Mouse (Mus musculus): ENCODE results near the gene AC124108.1.
"Not testable (repeated sequence)": the region's sequence is repeated elsewhere in the genome, so short reads cannot be mapped to it uniquely, and the experiment has no call there.

AC124108.1 gene

DNA sequence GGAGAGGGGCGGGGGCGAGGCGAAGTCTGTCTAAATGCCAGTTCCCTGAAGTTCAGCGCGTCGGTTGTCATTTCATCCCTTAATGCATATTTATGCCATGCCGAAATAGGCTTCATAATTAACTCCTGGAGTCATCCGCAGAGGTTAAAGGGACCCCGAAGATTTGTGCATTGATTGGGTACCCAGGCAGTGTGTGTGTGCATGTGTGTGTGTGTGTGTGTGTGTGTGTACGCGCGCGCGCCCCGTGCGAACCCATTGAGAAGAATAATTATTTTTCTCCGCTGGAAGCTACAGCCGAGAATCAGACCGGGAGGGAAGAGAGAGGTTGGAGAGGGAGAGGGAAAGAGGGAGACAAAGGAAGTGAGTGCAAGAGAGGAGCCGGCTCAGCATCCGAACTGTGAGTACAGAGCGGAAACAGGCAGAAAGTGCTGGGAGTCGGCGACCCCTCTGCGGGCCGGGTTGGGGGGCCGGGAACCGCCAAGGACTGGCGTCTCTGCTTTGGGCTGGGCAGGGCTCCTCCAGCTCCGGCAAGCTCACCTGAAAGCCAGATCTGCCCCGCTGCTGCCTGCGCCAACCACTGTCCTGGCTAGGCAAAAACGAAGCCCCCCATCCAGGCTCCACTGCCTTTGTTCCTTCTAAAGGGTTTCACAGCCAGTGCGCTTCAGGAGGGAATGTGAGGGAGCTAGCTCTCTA is at the start of gene AC124108.1, which contains the start of gene Lemd1:
AC124108.1 (plus strand) TSS at position 365 of the 693 bp plus-strand sequence.
Lemd1 (plus strand) TSS at position 339 of the 693 bp plus-strand sequence.
- no peak for DNase-seq (ENCODE audit: low read depth)

DNA sequence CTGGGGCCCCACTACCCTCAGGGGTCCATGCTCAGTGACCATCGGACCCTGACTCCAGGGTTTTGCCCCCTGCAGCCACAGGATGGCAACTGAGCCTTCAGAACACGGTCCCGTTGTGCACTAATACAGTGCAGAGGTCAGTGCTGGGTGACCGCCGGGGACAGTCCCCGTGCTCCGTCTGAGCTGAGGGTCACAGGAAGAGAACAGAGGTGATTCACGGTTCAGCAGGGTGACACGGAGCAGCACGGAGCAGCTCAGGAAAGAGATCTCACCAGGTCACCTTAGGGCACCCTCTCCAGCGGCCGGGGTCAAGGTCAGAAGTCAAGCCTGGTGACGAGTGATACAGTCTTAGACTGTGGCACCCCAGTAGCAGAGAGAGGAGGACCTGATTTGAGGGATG is 49.5 kb upstream of the AC124108.1 start:
- no peak for DNase-seq (ENCODE audit: low read depth)

DNA sequence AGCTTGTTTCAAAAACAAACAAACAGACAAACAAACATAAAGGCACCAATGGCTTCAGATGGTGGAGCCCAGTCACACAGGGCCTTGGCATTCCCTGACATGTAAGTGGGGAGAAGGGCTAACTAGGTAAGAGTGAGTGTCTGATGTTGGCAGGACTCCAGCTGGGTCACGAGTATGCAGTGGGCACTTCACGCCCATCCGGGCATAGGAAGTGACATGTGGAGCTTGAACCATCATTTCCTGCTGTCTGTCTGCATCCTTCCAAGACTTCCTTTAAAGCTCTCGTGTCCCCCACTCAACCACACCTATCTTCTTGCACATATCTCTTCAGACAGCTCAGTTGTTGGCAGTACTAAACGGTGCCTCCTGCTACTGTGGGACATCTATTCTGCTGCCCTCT is 48.2 kb upstream of the AC124108.1 start:
- peak; percentile 91 for DNase-seq (ENCODE audit: low read depth)

DNA sequence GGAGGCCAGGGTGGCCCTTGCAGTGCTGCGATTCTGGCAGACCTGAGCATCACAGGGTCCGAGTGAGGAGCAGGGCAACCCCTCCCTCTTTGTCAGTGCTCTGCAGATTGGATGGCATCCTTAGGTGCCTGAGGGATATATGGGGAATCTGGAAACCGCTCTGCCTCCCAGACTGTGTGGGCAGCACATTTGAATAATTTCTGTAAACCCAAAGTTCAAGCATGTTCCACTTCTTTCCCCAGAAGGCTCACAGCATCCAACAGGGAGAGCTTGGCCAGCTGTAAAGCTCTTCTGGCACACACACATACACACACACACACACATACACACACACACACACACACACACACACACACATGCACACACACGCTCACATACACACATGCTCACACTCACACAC is 47.5 kb upstream of the AC124108.1 start:
- no peak for DNase-seq (ENCODE audit: low read depth)

DNA sequence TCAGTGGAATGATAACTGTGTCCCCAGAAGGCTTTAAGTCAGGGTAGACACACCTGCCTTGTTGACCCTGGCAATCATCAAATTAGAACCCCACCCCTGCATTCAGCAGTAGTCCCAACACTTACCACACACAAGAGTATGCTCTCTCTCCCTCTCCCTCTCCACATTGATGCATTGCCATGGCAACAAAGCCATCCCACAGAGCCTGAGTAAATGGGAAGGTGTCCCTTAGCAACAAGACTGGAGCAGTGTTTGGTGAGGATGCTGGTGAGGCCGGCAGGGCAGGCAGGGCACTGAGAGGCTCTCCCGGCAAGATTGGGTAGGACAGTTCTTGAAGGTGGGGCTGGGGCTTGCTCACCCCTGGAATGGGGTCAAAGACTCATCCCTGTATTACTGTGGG is 47.0 kb upstream of the AC124108.1 start:
- DNase-seq (ENCODE audit: low read depth) = no peak

DNA sequence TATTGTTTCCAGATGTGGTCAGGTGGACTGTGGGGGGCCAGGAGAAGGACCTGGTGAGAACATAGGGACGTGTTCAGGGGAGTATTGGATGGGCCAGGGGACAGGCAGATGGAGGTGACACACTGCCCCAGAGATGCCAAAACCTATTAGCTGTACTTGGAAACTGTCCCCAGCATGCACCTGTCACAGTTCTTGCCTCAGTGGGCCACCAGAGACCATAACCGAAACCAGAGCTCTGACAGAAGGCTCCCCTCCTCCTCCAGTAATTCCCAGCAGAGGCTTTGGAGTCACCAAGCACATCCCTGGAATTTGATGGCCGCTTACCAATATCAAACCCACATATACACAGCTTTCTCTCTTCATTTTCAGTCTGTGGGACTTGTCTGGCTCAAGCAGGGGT is 46.4 kb upstream of the AC124108.1 start:
- no peak for DNase-seq (ENCODE audit: low read depth)

DNA sequence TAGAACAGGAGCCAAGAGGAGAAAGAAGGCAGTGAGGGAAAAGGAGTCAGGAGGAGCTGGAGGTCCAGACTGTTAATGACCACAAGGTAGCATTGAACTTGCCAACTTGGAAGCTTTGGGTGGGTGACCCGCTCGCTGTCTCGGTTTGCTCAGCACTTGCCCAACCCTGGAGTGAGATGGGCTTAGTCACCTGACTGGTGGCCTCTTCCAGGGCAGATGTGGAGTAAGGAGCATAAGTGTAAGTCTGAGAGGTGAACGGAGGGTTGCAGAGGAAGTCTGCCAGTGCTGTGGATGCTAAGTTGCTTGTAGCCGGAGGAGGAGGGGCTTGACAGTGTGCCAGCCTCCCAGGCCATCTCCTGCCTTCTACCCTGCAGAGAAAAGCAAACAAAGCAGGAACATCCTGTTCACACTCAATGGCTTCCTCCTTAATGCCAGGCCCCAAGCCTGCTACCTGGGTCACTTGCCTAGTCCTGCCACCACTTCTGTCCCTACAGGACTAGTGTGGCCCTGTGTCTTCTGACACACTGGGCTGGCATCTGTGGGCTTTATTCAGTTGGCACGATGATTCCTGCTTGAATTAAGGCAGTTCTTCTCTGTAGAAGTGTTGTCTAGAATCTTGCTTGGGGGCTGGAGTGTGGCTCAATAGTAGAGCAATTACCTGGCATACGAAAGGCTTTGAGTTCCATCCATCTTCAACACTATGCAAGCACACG is 45.1 kb upstream of the AC124108.1 start:
- DNase-seq (ENCODE audit: low read depth) = peak; percentile 76

DNA sequence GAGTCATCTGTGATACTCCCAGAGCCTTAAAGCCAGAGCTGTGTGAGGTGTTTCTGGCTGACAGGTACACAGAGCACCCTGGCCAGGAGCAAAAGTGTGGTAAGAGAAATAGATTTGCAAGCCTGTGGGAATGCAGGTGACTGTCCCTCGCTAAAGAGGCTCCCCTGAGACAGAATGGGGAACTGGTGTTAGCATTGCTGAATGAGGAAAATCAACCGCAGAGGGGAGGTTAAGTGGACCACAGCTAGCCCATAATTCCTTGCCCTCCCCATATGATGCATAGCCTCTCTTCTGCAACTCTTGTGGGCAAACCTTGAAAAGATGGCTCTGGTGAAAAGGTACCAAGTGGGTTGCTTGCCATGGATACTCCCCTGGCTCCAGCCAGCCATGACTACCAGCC is 41.8 kb upstream of the AC124108.1 start:
- DNase-seq (ENCODE audit: low read depth) = peak; percentile 70

DNA sequence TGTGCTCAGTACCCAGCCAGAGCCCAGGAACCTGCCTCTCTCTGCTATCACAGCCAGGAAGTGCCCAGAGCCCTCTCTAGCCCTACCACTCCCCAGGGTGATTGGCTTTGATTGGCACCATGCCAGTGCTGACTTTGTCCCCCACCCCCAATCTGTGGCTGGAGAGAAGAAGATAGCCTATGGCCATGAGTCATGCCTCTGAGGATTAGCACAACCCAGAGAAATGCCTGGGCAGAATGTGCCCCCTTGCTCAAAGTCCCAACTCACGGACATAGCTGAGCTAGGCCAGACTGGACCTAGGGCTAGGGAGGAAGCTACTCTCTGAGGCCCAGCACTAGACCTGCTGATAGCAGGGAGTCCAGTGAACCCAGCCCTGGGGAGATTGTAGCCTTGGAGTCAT is 41.1 kb upstream of the AC124108.1 start:
- peak; percentile 90 for DNase-seq (ENCODE audit: low read depth)

DNA sequence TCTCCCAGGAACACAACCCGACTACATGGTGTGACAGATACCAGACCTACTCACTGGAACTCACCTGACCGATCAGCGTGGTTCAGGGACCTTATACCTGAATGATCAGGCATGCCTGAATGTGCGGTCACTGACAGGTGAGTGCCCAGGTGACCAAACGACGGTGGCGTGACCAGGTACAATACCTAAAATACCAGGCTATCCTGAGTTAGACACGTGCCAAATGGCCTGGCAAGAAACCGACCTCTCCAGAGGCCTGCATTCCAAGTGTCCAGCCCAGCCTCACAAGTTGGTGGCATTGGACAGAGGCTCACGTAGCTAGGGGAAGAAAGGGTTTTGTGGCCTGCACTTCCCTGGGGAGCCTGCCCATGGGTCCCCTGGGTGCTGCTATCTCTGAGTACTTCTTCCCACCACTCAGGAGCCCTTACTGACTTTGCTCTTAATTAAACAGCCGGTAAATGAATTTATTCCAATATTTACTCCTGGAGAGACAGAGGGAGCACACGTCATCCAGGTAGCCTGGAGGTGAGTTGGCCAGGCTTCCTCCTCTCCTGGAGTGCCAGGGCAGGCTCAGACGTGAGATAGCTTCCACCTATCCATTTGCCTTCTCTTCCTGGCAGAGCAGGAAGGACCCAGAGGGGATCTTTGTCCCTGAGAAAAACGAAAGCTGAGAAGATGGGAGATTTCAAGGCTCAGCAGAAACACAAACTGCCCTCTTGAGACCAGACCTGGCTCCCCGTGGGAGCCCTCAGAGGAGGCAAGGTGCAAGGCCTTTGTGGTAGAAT is 40.2 kb upstream of the AC124108.1 start:
- DNase-seq (ENCODE audit: low read depth) = no peak

DNA sequence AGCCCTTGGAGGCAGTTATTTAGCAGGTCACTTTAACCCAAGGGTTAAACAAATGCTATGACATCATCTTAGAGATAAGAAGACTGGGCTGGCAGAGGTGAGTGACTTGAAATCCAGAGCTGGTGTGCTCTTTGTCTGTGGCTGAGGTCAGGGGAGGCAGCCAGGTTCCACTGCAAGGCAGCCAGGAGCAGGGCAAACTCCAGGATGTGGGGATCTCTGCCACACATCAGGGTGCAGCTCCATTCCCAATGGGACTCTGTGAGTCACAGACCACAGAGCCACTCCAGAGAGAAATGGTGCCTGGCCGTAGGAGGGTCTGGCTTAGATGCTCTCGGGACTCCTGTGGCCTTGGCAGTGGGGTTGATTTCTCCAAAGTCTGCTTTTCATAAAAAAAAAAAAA is 39.3 kb upstream of the AC124108.1 start:
- peak; percentile 42 for DNase-seq (ENCODE audit: low read depth)

DNA sequence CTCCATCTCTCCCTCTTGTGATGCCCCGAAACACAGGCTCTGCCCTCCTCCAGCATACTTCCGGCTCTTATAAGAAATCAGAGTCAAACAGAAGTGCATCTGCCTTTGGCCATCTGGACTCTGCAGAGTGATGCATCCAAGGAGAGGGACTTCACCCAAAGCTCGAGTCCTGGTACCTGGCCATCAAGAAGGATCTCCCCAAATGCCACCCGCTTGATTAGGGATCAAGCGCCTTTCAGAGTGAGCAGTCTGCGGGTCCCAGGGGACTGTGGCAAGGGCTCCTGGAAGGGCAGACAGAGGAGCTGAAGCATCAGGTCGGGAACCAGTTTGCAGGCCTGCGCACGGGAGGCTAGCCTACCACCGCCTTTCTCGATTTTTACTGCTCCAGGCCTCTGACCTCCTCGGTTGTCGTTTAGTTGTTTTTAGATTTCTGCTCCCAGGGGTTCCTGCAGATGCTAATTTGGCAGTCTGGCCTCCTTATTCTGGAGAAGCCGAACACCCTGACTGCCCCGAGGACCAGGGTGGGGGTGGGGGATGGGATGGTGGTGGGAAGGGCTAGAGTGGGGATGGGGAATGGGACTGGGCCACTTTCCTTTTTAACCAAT is 38.1 kb upstream of the AC124108.1 start:
- no peak for DNase-seq (ENCODE audit: low read depth)

DNA sequence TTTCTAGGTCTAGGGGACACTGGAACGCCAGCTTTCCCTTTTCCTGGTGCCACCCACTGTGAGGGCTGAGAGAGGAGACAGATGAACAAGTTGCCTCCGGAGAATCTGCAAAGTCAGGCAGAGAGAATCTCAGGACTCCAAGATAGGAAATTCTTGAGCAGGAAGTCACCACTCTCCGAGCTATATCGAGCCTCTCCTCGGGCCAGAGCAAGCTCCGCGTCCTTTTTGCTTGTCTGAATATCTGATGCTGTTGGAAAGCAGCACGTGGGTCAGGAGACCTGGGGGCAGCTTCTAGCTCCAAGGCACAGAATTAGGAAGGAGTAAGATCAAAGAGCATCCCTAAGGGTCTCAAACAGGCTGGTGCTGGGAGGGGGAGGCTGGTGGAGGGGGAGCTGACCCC is 37.6 kb upstream of the AC124108.1 start:
- DNase-seq (ENCODE audit: low read depth) = no peak

DNA sequence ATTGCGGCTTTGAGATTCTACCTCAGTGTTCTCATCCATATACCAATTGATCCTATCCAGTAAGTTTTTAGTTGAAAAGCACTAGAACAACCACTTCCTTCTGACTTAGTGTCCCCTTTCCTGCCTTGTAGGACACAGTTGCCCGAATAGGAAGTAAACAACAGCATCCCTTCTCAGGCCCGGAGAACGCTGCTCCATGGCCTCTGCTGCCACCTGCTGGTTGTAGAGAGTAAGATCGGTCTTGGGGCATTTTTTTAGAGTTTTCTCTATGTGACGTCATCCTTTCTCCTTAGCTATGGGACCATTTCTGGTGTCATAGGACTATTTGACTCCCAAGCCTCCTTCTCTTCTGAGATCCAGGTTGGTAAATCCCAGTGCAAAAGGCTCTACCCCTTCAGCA is 35.5 kb upstream of the AC124108.1 start:
- DNase-seq (ENCODE audit: low read depth) = peak; percentile 90

DNA sequence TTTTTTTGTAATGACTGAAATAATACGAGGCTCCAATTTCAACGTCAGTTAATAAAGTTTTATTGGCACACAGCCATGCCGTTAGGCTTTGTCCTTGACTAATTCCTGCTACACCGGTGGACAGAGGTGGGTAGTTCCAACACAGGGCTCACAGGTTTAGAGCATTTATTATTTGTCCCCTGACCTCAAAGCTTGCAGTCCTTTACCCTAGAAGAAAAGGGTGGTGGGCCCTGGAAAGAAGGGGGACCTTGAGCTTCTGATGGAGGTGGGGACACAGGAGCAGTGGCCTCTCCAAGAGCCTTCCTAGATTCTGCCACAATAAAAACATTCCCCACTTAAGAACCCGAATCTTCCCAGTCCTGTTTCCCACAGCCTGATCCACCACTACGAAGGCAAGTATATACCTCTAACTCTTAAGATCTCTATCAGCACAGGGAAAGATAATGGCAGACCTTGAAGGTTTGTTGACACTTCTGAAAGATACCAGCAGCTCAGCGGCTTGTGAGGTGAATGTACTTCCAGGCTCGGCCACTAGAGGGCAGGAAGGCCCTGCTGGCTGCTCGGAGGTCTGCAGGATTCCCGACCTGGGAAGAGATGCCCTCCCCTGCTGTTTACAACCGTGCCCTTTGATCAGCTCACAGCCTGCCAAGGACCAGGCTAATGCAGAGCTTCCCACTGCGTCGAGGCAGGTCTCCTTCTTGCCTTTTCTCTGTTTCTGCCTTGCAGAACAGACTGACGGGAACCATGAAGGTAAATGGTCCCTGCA is 34.1 kb upstream of the AC124108.1 start:
- peak; percentile 75 for DNase-seq (ENCODE audit: low read depth)

DNA sequence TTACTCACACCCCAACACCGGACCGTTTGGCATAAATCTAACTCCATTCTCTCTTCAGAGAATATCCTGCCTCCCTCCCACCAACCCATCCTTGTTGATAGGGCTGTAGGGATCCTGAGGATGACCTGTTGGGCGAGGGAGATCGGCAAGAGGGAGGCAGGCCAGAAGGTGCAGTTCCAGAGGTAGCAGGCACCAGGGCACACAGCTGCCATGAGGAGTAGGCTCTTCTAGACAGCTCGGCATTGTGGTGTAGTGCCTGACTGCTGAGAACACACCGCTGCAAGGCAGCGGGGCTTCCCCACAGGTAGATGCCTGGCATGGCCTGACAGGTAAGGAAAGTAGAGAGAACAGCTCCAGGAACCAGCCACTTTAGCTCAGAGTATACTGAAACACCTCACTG is 33.4 kb upstream of the AC124108.1 start:
- no peak for DNase-seq (ENCODE audit: low read depth)

DNA sequence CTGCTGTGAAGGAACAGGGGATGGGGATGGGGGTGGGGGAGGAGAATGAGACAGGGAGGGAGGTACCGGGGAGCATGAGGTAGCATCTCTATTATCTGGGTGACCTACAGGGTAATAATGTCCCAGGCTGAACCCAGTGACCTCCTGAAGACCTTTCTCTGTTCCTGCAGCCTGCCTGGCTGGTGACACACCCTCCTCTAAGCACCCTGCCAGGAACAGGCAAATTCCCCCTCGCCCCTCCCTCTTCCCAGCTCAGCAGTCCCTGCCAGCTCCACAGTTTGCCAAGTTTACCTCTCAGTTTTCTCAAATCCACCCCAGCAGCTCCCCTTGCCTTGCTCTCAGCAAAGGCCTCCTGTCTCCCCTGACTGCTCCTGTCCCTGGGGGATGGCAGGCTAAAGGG is 32.5 kb upstream of the AC124108.1 start:
- DNase-seq (ENCODE audit: low read depth) = no peak

DNA sequence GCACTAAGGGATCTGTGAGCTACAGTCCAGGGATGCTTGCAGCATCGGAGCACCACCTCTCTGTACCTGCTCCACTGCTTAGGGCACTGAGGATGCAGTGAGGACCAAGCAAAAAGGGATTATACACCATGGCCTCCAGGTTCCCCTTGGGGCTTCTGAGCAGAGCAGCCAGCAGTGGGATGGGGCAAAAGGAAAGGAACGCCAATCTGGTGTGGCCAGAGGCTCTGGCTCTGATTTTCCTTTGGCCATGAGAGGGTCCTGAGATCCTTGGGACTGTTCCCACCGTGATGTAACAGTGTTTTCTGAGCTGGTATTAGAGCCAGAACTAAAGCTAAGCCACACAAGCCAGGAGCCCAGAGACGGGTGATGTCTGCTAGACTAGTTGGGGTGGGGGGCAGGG is 31.6 kb upstream of the AC124108.1 start:
- DNase-seq (ENCODE audit: low read depth) = no peak

DNA sequence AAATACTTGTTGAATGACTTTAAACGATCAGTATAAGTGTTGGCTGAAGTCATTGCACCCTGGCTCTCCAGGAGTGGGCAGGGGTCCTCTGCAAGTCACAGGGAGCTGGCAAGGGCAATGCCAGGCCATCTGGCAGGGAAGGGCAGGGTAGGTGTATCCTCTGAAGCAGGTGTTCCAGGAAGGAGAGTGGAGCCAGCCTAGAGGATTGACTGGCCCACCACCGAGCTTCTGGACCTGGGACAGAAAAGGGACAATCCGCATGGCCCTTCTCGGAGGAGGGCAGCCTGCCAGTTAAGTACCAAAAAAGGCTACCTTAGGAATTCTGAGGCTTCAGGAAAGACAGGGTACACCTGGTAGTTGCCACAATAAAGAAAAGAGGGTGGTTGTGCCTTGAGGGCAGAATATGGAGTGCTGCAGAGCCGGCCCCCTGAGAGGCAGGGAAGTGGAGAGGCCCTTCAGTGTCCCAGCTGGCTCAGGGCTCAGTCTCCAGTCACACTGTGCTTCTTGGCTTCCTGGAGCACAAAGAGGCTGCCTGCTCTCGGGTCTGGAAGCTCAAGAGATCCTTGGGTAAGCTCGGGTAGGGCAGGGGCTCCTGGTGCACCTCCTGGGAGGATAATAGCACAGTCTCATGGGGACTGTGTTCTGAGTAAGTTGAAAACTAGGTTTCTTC is 29.9 kb upstream of the AC124108.1 start:
- no peak for DNase-seq (ENCODE audit: low read depth)

DNA sequence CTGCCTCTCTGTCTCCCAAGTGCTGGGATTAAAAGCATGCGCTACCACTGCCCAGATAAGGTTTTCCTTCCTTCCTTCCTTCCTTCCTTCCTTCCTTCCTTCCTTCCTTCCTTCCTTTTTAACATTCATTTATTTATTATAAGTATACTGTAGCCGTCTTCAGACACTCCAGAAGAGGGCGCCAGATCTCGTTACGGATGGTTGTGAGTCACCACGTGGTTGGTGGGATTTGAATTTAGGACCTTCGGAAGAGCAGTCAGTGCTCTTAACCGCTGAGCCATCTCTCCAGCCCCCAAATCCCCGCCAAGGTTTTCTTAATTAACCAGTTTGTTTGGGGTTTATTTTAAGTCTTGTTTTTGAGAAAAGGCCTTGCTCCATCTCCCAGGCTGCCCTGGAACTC is 28.6 kb upstream of the AC124108.1 start:
- DNase-seq (ENCODE audit: low read depth) = not testable (repeated sequence)

All from 416B (cell line).